Mouse (Mus musculus) neutrophil, adult 5-6 weeks (primary cell): ENCODE measurements around the gene Myl3. TPM values are rescaled to one million over a fixed set of nuclear protein-coding genes. Genes with fewer than 3 reads are reported as not detected.

Experiments
- ATAC-seq: fragments of 151-379, 151-347 bp; 2 replicates; pipeline ENCODE4 v1.8.0; 2017; ENCODE audit warnings: mild to moderate bottlenecking, moderate TSS enrichment; ENCODE audit not compliant: insufficient number of reproducible peaks, poor library complexity, low FRiP score, severe bottlenecking; ENCODE audit errors: extremely low read depth
- total RNA-seq: library from RNA; stranded (forward); fragments of 200-1000 nt; gene quantifications from 2 replicates; pipeline ENCODE4 v1.2.3, GENCODE M21; 2017

Gene Myl3
- total RNA-seq, 1 experiment from 2014 or later: not detected

GRCm38 (mm10) chr9:110797013-110797412 is 55.4 kb downstream of the Myl3 start:
- ATAC-seq: no peak

DNA sequence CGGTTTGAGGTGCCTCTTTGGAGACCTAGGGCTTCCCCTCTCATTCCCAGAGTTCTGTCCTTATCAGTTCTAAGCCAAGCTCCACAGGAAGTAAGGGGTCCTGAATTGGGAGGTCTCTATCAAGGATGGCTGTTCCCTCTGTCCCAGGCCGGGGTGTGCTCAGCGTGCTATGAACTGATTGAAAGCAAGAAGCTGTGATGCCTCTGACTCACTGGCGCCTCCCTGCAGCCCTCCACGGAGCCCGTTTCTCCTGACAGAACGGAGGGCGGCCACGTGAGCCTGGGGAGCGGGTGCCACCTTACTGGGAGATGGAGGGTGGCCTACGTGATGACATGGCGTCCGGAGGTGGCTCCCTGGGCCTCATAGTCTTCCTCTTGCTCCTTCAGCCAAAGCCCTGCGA is 56.2 kb downstream of the Myl3 start, which contains the start of gene Prss42:
Gene Prss42, plus strand, starts transcription at position 301 of the 400 bp plus-strand sequence.
- no peak for ATAC-seq

GRCm38 (mm10) chr9:110800834-110801479 is 59.3 kb downstream of the Myl3 start:
- ATAC-seq: no peak

DNA sequence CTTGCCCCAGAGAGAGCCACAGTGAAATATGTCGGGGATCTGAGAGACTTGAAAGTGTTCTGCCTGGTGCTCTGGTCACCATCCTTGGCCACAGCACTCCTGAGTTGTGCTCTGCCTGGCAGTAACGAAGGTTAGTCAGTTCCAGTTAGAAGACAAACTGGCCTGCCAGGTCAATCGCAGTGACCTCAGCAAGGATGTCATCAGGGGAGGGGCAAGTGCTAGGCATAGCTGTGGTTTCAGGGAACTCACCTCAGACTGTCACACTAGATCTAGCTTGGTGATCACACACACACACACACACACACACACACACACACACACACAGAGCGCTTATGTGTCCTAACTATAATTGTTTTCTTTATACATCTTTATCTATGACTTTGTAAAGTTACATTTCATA is 61.6 kb downstream of the Myl3 start:
- no peak for ATAC-seq

DNA sequence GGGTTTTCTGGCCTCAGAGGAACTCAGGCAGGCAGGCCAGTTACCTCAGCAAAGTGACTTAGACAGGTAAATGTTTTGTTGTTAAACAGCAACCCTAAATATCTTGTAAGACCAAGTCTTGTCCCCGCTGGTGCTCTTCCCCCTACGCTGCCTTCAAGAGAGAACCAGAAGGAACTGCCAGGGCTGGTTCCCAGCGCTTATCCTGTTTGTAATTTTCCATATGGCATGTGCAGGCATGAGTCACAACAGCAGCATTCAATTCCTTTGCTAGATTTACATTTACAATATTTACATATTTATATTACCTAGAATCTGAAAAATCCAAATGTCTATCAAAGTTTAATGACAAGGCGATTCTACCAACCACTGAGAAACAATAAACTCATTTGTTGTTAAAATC is 68.4 kb downstream of the Myl3 start:
- ATAC-seq: no peak

- ATAC-seq: no peak
These were observed 72.1 kb downstream of the Myl3 start, which contains the start of gene Prss44 for GRCm38 (mm10) chr9:110813789-110814188. Gene Prss44, plus strand, starts transcription at chr9:110813994.

Other genes with a start within 250 kb of the Myl3 start
- 381 and 399 TPM in 2 replicates for gene Setd2, start 209.3 kb upstream of the Myl3 start, total RNA-seq
- gene Nradd, start 117.4 kb upstream of the Myl3 start, total RNA-seq: 13.8 and 14.0 TPM in 2 replicates
- 110 and 138 TPM in 2 replicates for gene Nbeal2, start 87.7 kb upstream of the Myl3 start, total RNA-seq
- 123 and 125 TPM in 2 replicates for gene Ccdc12, start 85.4 kb upstream of the Myl3 start, total RNA-seq
- not detected in 2 replicates for gene Pth1r, start 5.3 kb downstream of the Myl3 start, total RNA-seq
- gene Prss42, start 56.3 kb downstream of the Myl3 start, total RNA-seq: not detected in 2 replicates
- not detected in 2 replicates for gene Prss44, start 72.1 kb downstream of the Myl3 start, total RNA-seq
- gene Prss43, start 84.8 kb downstream of the Myl3 start, total RNA-seq: not detected in 2 replicates
- not detected in 2 replicates for gene Prss45, start 92.7 kb downstream of the Myl3 start, total RNA-seq
- gene Prss46, start 102.6 kb downstream of the Myl3 start, total RNA-seq: not detected in 2 replicates
- gene Prss50, start 116.1 kb downstream of the Myl3 start, total RNA-seq: not detected in 2 replicates
- 16.4 and 18.2 TPM in 2 replicates for gene Als2cl, start 138.0 kb downstream of the Myl3 start, total RNA-seq
- gene Tmie, start 138.3 kb downstream of the Myl3 start, total RNA-seq: 2.6 and 2.9 TPM in 2 replicates
- gene Fam240a, start 175.0 kb downstream of the Myl3 start, total RNA-seq: 1.4 TPM in 1 of 2 replicates, not detected in the other
- gene Tdgf1, start 204.3 kb downstream of the Myl3 start, total RNA-seq: 0.49 and 1.0 TPM in 2 replicates
- not detected in 2 replicates for gene Lrrc2, start 209.7 kb downstream of the Myl3 start, total RNA-seq
- not detected in 2 replicates for gene Rtp3, start 248.7 kb downstream of the Myl3 start, total RNA-seq